Mouse (Mus musculus) MEL (cell line): ENCODE measurements around the gene Tec. TPM values are rescaled to one million over a fixed set of nuclear protein-coding genes. Genes with fewer than 3 reads are reported as not detected.
A peak's percentile ranks its signal among the peaks of the same experiment; 100 is the strongest.
"Not testable (repeated sequence)": the region's sequence is repeated elsewhere in the genome, so short reads cannot be mapped to it uniquely, and the experiment has no call there.

Experiments used
- DNase-seq: peaks from one replicate; pipeline ENCODE4 v3.0.0; 2011; ENCODE audit warnings: low read depth, low spot score
- H3K27ac ChIP-seq: 2 replicates; pipeline ENCODE4 v1.5.1; 2012; ENCODE audit warnings: low read depth, mild to moderate bottlenecking, control low read depth, low read length, moderate library complexity; ENCODE audit not compliant: control insufficient read depth
- H3K27me3 ChIP-seq, 2 experiments: fragments of 150-350 bp in 1 of 2; sonication (generic) in 1 of 2; 2 replicates each; pipeline ENCODE4 v1.6.1; 2012; ENCODE audit warnings: low read length in 2 of 2, mild to moderate bottlenecking in 2 of 2, improper control_type of control experiment in 1 of 2, moderate library complexity in 1 of 2; ENCODE audit not compliant: insufficient read depth in 2 of 2, control insufficient read depth in 1 of 2
- H3K36me3 ChIP-seq, 2 experiments: 2 replicates each; pipeline ENCODE4 v1.6.1; 2012 to 2014; ENCODE audit warnings: low read length in 2 of 2, improper control_type of control experiment in 1 of 2, inconsistent platforms in 1 of 2, mild to moderate bottlenecking in 1 of 2; ENCODE audit not compliant: insufficient read depth in 2 of 2, control insufficient read depth in 1 of 2
- H3K4me1 ChIP-seq, 2 experiments: fragments of 150-350 bp in 1 of 2; sonication (generic) in 1 of 2; 2 replicates each; pipeline ENCODE4 v1.6.1; 2012; ENCODE audit warnings: low read length in 2 of 2, improper control_type of control experiment in 1 of 2, mild to moderate bottlenecking in 1 of 2; ENCODE audit not compliant: insufficient read depth in 2 of 2, control insufficient read depth in 1 of 2
- H3K4me3 ChIP-seq, 2 experiments: fragments of 150-350 bp in 1 of 2; sonication (generic) in 1 of 2; 2 replicates each; pipeline ENCODE4 v1.5.1; 2012; ENCODE audit warnings: low read depth in 2 of 2, low read length in 2 of 2, mild to moderate bottlenecking in 2 of 2, moderate library complexity in 2 of 2, control low read depth in 1 of 2, improper control_type of control experiment in 1 of 2; ENCODE audit not compliant: control insufficient read depth in 1 of 2, insufficient read depth in 1 of 2
- H3K79me2 ChIP-seq: 2 replicates; pipeline ENCODE4 v1.6.1; 2012; ENCODE audit warnings: mild to moderate bottlenecking, low read length, moderate library complexity; ENCODE audit not compliant: control insufficient read depth, poor library complexity, insufficient read depth
- H3K9ac ChIP-seq: 2 replicates; pipeline ENCODE4 v1.6.1; 2012; ENCODE audit warnings: low read depth, mild to moderate bottlenecking, control low read depth, low read length, moderate library complexity; ENCODE audit not compliant: control insufficient read depth, poor library complexity, severe bottlenecking
- H3K9me3 ChIP-seq: fragments of 150-350 bp; sonication (generic); replicated peaks from 2 replicates; pipeline ENCODE4 v1.6.1; 2012; ENCODE audit warnings: mild to moderate bottlenecking, low read length, improper control_type of control experiment, moderate library complexity; ENCODE audit not compliant: insufficient read depth
- E2F4 ChIP-seq: IDR thresholded peaks from 2 replicates; pipeline ENCODE4 v1.6.1; 2011; ENCODE audit warnings: low read depth, low read length, improper control_type of control experiment, borderline replicate concordance
- EP300 ChIP-seq, 2 experiments: IDR thresholded peaks; 2 replicates each; pipeline ENCODE4 v1.6.1; 2011; ENCODE audit warnings: improper control_type of control experiment in 2 of 2, low read length in 2 of 2, low read depth in 1 of 2, mild to moderate bottlenecking in 1 of 2
- ETS1 ChIP-seq: IDR thresholded peaks from 2 replicates; pipeline ENCODE4 v1.6.1; 2012; ENCODE audit warnings: low read depth, mild to moderate bottlenecking, inconsistent platforms, low read length, improper control_type of control experiment, moderate library complexity
- GABPA ChIP-seq: IDR thresholded peaks from 2 replicates; pipeline ENCODE4 v1.6.1; 2012; ENCODE audit warnings: low read depth, mild to moderate bottlenecking, inconsistent platforms, low read length, improper control_type of control experiment, moderate library complexity
- GATA1 ChIP-seq: IDR thresholded peaks from 2 replicates; pipeline ENCODE4 v1.6.1; 2011; ENCODE audit warnings: low read depth, low read length, improper control_type of control experiment
- JUND ChIP-seq: IDR thresholded peaks from 2 replicates; pipeline ENCODE4 v1.6.1; 2011; ENCODE audit warnings: low read depth, mild to moderate bottlenecking, improper control_type of control experiment, low read length
- KAT2A ChIP-seq: conservative IDR thresholded peaks from 2 replicates; pipeline ENCODE4 v1.6.1; 2012; ENCODE audit warnings: low read depth, low read length, improper control_type of control experiment, inconsistent platforms
- MAZ ChIP-seq: IDR thresholded peaks from 2 replicates; pipeline ENCODE4 v1.6.1; 2012; ENCODE audit warnings: low read depth, mild to moderate bottlenecking, inconsistent platforms, low read length, improper control_type of control experiment
- MXI1 ChIP-seq: IDR thresholded peaks from 2 replicates; pipeline ENCODE4 v1.6.1; 2011; ENCODE audit warnings: mild to moderate bottlenecking, low read depth, low read length, improper control_type of control experiment
- MYC ChIP-seq: IDR thresholded peaks from 2 replicates; pipeline ENCODE4 v1.6.1; 2011; ENCODE audit warnings: low read depth, mild to moderate bottlenecking, low read length, improper control_type of control experiment, moderate library complexity
- POLR2A ChIP-seq, 2 experiments: IDR thresholded peaks; 2 replicates each; pipeline ENCODE4 v1.6.1; 2011 to 2012; ENCODE audit warnings: low read length in 2 of 2, mild to moderate bottlenecking in 2 of 2, control low read depth in 1 of 2, improper control_type of control experiment in 1 of 2, low read depth in 1 of 2, moderate library complexity in 1 of 2; ENCODE audit not compliant: control insufficient read depth in 1 of 2, insufficient read depth in 1 of 2, poor library complexity in 1 of 2
- RCOR1 ChIP-seq: IDR thresholded peaks from 2 replicates; pipeline ENCODE4 v1.6.1; 2012; ENCODE audit warnings: low read depth, mild to moderate bottlenecking, inconsistent platforms, low read length, improper control_type of control experiment
- SIN3A ChIP-seq: IDR thresholded peaks from 2 replicates; pipeline ENCODE4 v1.6.1; 2012; ENCODE audit warnings: low read length, improper control_type of control experiment, inconsistent platforms
- TAL1 ChIP-seq: IDR thresholded peaks from 2 replicates; pipeline ENCODE4 v1.6.1; 2012; ENCODE audit warnings: mild to moderate bottlenecking, inconsistent platforms, low read length, moderate library complexity, mixed read lengths
- TBP ChIP-seq: IDR thresholded peaks from 2 replicates; pipeline ENCODE4 v1.8.0; 2011; ENCODE audit warnings: low read depth, low read length, improper control_type of control experiment
- TCF12 ChIP-seq: IDR thresholded peaks from 2 replicates; pipeline ENCODE4 v1.6.1; 2014; ENCODE audit warnings: low read depth, mild to moderate bottlenecking, inconsistent platforms, low read length, improper control_type of control experiment, moderate library complexity
- ZNF384 ChIP-seq: IDR thresholded peaks from 2 replicates; pipeline ENCODE4 v1.6.1; 2012; ENCODE audit warnings: low read depth, mild to moderate bottlenecking, inconsistent platforms, low read length, improper control_type of control experiment
- polyA plus RNA-seq, 2 experiments: library from polyadenylated mRNA; stranded (reverse) in 1 of 2; unstranded in 1 of 2; fragments of >175 nt in 1 of 2; fragments of >200 nt in 1 of 2; gene quantifications; 2 replicates each; pipeline versions ENCODE4 v1.2.1 to v1.2.4; 2012; ENCODE audit warnings: low replicate concordance in 2 of 2, low read depth in 1 of 2; ENCODE audit not compliant: insufficient read length in 2 of 2, insufficient read depth in 1 of 2, missing spikeins in 1 of 2
- total RNA-seq: library from RNA; depleted of rRNA; stranded (reverse); fragments of 300-350 nt; gene quantifications from 2 replicates; pipeline ENCODE4 v1.2.3, GENCODE M21; 2012

Gene Tec
- total and polyA plus RNA-seq, 3 experiments = 44.8 to 61.1 TPM; not detected in 1

- peak; percentile 84 for DNase-seq
- Histone ChIP-seq H3K9me3 (no peaks in the 10 kb centered on the region), H3K4me3 (peak overlapping the region; percentile 7 to 12; a peak in 2 of 4 replicates), H3K9ac (peak overlapping the region; percentile 56), H3K79me2 (peaks cover 18% of the 10 kb centered on the region), H3K36me3 (peaks cover 29 to 70% of the 10 kb centered on the region in 2 experiments), H3K27me3 (no peaks in the 10 kb centered on the region), H3K27ac (peak overlapping the region; percentile 97), H3K4me1 (peaks cover 36 to 55% of the 10 kb centered on the region in 2 experiments)
- TF ChIP-seq GATA1 (peak; percentile 91), MXI1 (peak; percentile 44; the same call in 1 of the 2 replicates), TAL1 (0 out of 2 replicates have a peak, but pooled peaks have one; percentile 22), E2F4 (no peak), TBP (0 out of 2 replicates have a peak, but pooled peaks have one; percentile 43), EP300 (IDR thresholded peaks at IDR 0.05; ENCODE audit: low read depth in 1 of 2, low read length in 2 of 2) (peak; percentile 85 to 86), ZNF384 (no peak), RCOR1 (peak; percentile 74), SIN3A (peak; percentile 83), GABPA (no peak), TCF12 (peak; percentile 72), ETS1 (peak; percentile 84), MAZ (peak; percentile 80; the same call in 1 of the 2 replicates), POLR2A (IDR thresholded peaks at IDR 0.05; ENCODE audit: control insufficient read depth in 1 of 2, insufficient read depth in 1 of 2, low read depth in 1 of 2, low read length in 2 of 2, poor library complexity in 1 of 2) (peak in 1 of 2 experiments; percentile 31; a peak in 1 of 4 replicates), KAT2A (0 out of 2 replicates have a peak, but pooled peaks have one; percentile 15), JUND (no peak), MYC (0 out of 2 replicates have a peak, but pooled peaks have one; percentile 1)
Measured at GRCm38 (mm10) chr5:72817523-72818091, 50.7 kb downstream of the Tec start.

GRCm38 (mm10) chr5:72816960-72817359 is 51.3 kb downstream of the Tec start:
- H3K4me3 ChIP-seq = peak overlapping the region in 1 of 2 experiments; percentile 15; a peak in 1 of 4 replicates
- H3K27me3 ChIP-seq, H3K9me3 ChIP-seq, DNase-seq: not testable (repeated sequence)
- H3K4me1 ChIP-seq = peaks cover 36 to 56% of the 10 kb centered on the region in 2 experiments
- peak overlapping the region; percentile 87 for H3K27ac ChIP-seq
- H3K79me2 ChIP-seq = peaks cover 18% of the 10 kb centered on the region
- peaks cover 33 to 70% of the 10 kb centered on the region in 2 experiments for H3K36me3 ChIP-seq
- H3K9ac ChIP-seq = peak overlapping the region; percentile 46
